ENCODE assay signal across 8 mouse cellular contexts in the genomic region with DNA sequence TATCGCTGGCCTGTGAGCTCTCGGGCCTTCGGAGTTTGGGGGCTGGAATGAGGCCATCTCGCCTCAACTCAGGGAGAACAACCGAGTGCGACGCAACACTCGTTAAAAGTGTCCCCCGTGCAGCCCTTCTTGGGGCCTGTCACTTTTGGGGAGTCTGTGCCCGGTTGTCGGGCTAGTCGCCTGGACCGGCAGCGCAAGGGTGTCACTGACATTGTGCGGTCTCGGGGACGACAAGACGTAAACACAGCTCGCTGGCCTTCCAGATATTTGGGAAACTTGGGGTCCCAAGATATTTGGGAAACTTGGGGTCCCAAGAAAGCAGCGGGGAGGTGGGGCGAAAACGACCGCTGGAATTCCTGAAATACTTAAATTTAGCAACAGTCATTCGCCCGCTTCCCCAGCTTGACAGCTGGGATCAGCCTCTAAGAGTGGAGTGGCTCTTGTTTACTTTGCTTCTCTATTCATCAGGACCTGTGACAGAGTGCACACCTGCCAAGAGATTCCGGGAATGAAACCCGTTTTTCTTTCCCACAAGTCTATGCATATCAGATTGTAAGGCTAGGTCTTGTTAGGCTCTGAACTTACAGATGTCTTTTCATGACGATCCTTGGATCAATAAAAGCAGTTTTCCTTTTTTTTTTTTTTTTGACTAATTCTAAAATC. TPM values are rescaled to one million over a fixed set of nuclear protein-coding genes. Genes with fewer than 3 reads are reported as not detected.
DNase-seq lines count a peak whose midpoint lies in the region; ATAC-seq and TF ChIP-seq lines count a peak whose summit lies in the region.

No protein-coding gene starts in this region.

- peaks cover 1% of the 10 kb centered on the region; the same call in 1 of the 2 replicates for H3K4me1 ChIP-seq in cortical plate, adult 2 months (ENCODE audit: control insufficient read depth, insufficient read depth, low read length)
- peaks cover 20% of the 10 kb centered on the region for H3K4me1 ChIP-seq in hindbrain, embryonic 12.5 days

- WGBS in hindbrain, embryonic 12.5 days: 4% methylated on average over 28 of the region's 28 CpGs

- H3K4me3 ChIP-seq in gastrocnemius, adult 2 months: peak overlapping the region; percentile 82
- peak overlapping the region; percentile 91 for H3K4me3 ChIP-seq in cortical plate, adult 2 months (ENCODE audit: insufficient read depth, low read length)
- peak overlapping the region; percentile 95 for H3K4me3 ChIP-seq in hindbrain, embryonic 12.5 days

- peaks cover 6% of the 10 kb centered on the region; the same call in 1 of the 2 replicates for H3K36me3 ChIP-seq in hindbrain, embryonic 12.5 days

- intact Hi-C loops in gastrocnemius, adult 2 months (cut with DNase I): no loop called here

- peak overlapping the region; percentile 96 for H3K9ac ChIP-seq in hindbrain, embryonic 12.5 days

- DNase-seq in gastrocnemius, adult 2 months: no peak
- DNase-seq in gastrocnemius, postnatal 4 days (ENCODE audit: low spot score in 2 of 2): no peak
- DNase-seq in lung, postnatal 10 days: peak; percentile 18
- no peak for DNase-seq in frontal cortex, postnatal 10 days (ENCODE audit: low spot score in 2 of 2)
- DNase-seq in spleen, postnatal 10 days (ENCODE audit: low spot score in 2 of 2): no peak
- DNase-seq in adrenal gland, adult 18-20 months (ENCODE audit: low spot score in 2 of 2): no peak

- no peak for TF ChIP-seq POLR2A in cortical plate, adult 2 months (IDR thresholded peaks at IDR 0.05; ENCODE audit: extremely low read depth, insufficient read depth, low read length)

- ATAC-seq in hindbrain, embryonic 12.5 days (ENCODE audit: low FRiP score): peak; percentile 46

- no peaks in the 10 kb centered on the region for H3K27me3 ChIP-seq in hindbrain, embryonic 12.5 days

- peak overlapping the region; percentile 88 for H3K4me2 ChIP-seq in hindbrain, embryonic 12.5 days (replicated peaks)

- peak overlapping the region; percentile 96 for H3K27ac ChIP-seq in gastrocnemius, adult 2 months
- peak overlapping the region; percentile 79; the same call in 1 of the 2 replicates for H3K27ac ChIP-seq in cortical plate, adult 2 months (ENCODE audit: insufficient read depth, low read length)
- peak overlapping the region; percentile 91; the same call in 1 of the 2 replicates for H3K27ac ChIP-seq in hindbrain, embryonic 12.5 days

- no peaks in the 10 kb centered on the region for H3K9me3 ChIP-seq in hindbrain, embryonic 12.5 days (replicated peaks)

- no peak for TF ChIP-seq CTCF in gastrocnemius, adult 2 months (IDR thresholded peaks at IDR 0.05)
- no peak for TF ChIP-seq CTCF in cortical plate, adult 2 months (IDR thresholded peaks at IDR 0.05; ENCODE audit: extremely low read depth, insufficient read depth, low read length)

RNA-seq across cellular contexts. Expression of a gene that starts 0.8 kb away (rescaled TPM):
- 10 to 100 TPM; 54.0 to 72.6 TPM for total RNA-seq in gastrocnemius, adult 2 months (2021)
- 10 to 100 TPM; 53.5 to 59.6 TPM for total RNA-seq in gastrocnemius, postnatal 4 days (2021)
- 19.2 and 19.9 TPM in 2 replicates for polyA plus RNA-seq in cortical plate, adult 2 months (2012; rRNA removed)
- polyA plus RNA-seq in hindbrain, embryonic 12.5 days (2016; fragmentation: Nextera tagmentation; extraction: Ambion mirVana): 47.4 and 54.7 TPM in 2 replicates
- total RNA-seq in adrenal gland, adult 18-20 months (2021): 10 to 100 TPM; 66.7 to 75.1 TPM

RNA-seq across cellular contexts. Expression of a gene that starts 29.9 kb away (rescaled TPM):
- total RNA-seq in gastrocnemius, adult 2 months (2021): 10 to 100 TPM; 13.0 to 35.4 TPM
- total RNA-seq in gastrocnemius, postnatal 4 days (2021): 10 to 100 TPM; 56.9 to 59.0 TPM
- 0.02 and 0.04 TPM in 2 replicates for polyA plus RNA-seq in cortical plate, adult 2 months (2012; rRNA removed)
- 0.41 and 0.73 TPM in 2 replicates for polyA plus RNA-seq in hindbrain, embryonic 12.5 days (2016; fragmentation: Nextera tagmentation; extraction: Ambion mirVana)
- 1 to 10 TPM; 3.1 to 5.9 TPM for total RNA-seq in adrenal gland, adult 18-20 months (2021)

RNA-seq across cellular contexts. Expression of a gene that starts 51.1 kb away (rescaled TPM):
- 10 to 100 TPM; 10.1 to 19.5 TPM for total RNA-seq in gastrocnemius, adult 2 months (2021)
- total RNA-seq in gastrocnemius, postnatal 4 days (2021): 10 to 100 TPM; 14.0 to 14.5 TPM
- polyA plus RNA-seq in cortical plate, adult 2 months (2012; rRNA removed): 16.1 and 16.9 TPM in 2 replicates
- 13.3 and 14.0 TPM in 2 replicates for polyA plus RNA-seq in hindbrain, embryonic 12.5 days (2016; fragmentation: Nextera tagmentation; extraction: Ambion mirVana)
- total RNA-seq in adrenal gland, adult 18-20 months (2021): 10 to 100 TPM; 18.0 to 18.6 TPM
